Mouse (Mus musculus) cerebellum, adult 9-10 months (tissue): ENCODE results near the gene Egfl8.

Experiments used
- DNase-seq: peaks from one replicate; pipeline ENCODE4 v3.0.0; 2022

Gene Egfl8

DNA sequence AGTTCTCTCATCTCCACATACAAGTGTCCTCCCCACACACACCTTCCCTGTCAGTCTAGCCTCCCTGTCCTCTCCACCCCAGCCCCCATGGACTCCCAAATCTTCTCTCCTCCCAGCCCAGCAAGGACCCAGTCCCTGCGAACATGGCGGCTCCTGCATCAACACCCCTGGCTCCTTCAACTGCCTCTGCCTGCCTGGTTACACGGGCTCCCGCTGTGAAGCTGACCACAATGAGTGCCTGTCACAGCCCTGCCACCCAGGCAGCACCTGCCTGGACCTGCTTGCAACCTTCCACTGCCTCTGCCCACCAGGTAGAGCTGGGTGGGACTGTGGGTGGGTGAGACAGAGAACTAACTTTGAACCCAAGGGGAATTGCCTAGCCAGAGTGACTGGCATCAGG, 45.9 kb downstream of the Egfl8 start:
- DNase-seq: no peak

DNA sequence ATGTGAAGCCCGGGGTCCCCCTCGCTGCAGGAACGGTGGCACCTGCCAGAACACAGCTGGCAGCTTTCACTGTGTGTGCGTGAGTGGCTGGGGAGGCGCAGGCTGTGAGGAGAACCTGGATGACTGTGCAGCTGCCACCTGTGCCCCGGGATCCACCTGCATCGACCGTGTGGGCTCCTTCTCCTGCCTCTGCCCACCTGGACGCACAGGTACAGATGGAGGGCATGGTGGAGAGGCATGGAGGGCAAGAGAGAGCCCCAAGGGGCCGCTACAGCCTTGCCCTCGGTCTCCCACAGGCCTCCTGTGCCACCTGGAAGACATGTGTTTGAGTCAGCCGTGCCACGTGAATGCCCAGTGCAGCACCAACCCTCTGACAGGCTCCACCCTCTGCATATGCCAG, 47.4 kb downstream of the Egfl8 start:
- no peak for DNase-seq

- DNase-seq: no peak
These were observed 48.5 kb downstream of the Egfl8 start for GRCm38 (mm10) chr17:34567311-34567710.

DNA sequence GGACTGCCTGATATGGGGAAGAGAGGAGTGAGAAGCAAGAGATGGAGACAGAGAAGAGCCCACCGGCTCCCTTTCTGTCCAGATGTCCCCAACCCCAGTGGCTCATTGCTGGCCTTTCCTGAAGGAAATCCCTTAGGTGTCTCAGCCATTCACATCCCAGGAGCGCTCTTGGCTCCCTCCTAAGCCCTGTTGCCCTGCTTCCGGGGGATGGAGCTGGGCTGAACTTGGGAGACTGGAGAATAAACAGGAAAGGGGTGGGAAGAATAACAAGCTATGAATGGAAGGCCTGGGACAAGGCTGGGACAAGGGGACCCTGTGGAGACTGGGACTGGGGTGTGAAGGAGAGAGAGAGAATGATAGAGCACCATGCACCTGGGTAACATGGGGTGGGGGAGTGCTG, 51.0 kb downstream of the Egfl8 start:
- no peak for DNase-seq

GRCm38 (mm10) chr17:34564003-34564421, 51.8 kb downstream of the Egfl8 start, which contains the start of gene Notch4:
Gene Notch4, plus strand, starts transcription at chr17:34564268.
- DNase-seq: no peak

DNA sequence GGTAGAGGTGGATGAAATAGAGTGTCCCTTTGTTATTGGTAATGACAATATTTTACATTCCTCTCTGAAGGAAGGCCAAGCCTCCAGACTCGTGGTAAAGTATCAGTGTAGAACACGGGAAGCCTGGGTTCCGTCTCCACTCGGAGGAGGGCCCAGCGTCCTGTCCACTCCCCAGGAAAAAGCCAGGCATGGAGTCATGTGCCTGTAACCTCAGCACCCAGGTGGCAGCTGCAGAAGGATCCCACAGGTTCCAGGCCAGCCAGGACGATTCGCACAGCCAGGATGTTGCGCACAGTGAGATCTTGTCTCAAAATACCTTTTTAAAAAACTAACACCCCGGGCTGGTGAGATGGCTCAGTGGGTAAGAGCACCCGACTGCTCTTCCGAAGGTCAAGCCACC, 52.4 kb downstream of the Egfl8 start:
- DNase-seq: no peak
